ENCODE assay signal across 19 mouse cellular contexts in the genomic region with DNA sequence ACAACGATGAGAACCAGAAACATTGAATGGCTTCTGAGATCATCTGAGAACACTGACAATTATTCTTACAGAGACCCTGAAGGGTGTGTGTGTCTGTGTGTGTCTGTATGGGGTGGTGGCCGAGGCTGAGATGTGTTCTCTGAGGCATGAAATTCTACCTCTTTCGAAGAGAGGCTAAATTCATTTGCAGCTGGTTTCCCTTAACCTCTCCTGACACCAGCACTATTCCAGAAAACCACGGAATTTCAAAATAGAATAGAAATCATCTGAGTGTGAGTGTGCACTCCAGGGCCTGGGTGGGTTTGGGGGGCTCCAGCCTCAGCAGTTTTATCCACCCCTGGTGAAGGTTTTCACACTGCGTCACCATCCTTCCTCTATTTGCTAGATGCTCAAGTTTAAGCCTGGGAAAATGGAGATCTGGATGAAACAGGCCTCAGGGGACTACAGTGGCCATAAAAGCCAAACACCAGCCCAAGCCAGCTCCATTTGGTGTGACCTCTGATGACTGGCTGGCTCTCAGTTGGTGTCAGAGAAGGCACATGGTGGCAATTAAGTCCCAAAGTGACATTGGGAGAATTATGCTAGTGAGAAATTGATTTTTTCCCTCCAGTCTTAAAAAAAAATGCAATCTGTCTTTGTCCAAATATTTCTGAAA. TPM values are rescaled to one million over a fixed set of nuclear protein-coding genes. Genes with fewer than 3 reads are reported as not detected.
A peak's percentile ranks its signal among the peaks of the same experiment; 100 is the strongest.
DNase-seq lines count a peak whose midpoint lies in the region; ATAC-seq lines count a peak whose summit lies in the region.
"Had no signal": no experiment of that assay in that cellular context is flagged by ENCODE, and none has a peak within 500 bp of the region (broad histone marks: within the 10 kb centered on the region; RNA-seq: fewer than 3 reads in every experiment).

No protein-coding gene starts in this region.

- no peak overlapping the region for H3K4me3 ChIP-seq in midbrain, embryonic 10.5 days
- no peak overlapping the region for H3K4me3 ChIP-seq in midbrain, embryonic 13.5 days (replicated peaks)
- H3K4me3 ChIP-seq in embryonic facial prominence, embryonic 12.5 days = no peak overlapping the region
- H3K4me3 ChIP-seq in limb, embryonic 13.5 days = no peak overlapping the region
- H3K4me3 ChIP-seq in forebrain, embryonic 14.5 days (ENCODE audit: low read depth, low read length) = no peak overlapping the region
- H3K4me3 ChIP-seq: erythroblast, embryonic 14.5 days; heart, embryonic 13.5 days; layer of hippocampus, adult 2 months; liver, embryonic 13.5 days; myocyte had no signal

- H3K9ac ChIP-seq in midbrain, embryonic 13.5 days (replicated peaks) = no peak overlapping the region
- H3K9ac ChIP-seq in embryonic facial prominence, embryonic 12.5 days = no peak overlapping the region
- H3K9ac ChIP-seq in limb, embryonic 13.5 days = no peak overlapping the region
- no peak overlapping the region for H3K9ac ChIP-seq in forebrain, embryonic 14.5 days (ENCODE audit: low read length)
- H3K9ac ChIP-seq: heart, embryonic 13.5 days; liver, embryonic 13.5 days had no signal

- no peaks in the 10 kb centered on the region for H3K27me3 ChIP-seq in midbrain, embryonic 10.5 days (ENCODE audit: low read depth, poor library complexity, severe bottlenecking)
- H3K27me3 ChIP-seq in midbrain, embryonic 13.5 days = no peaks in the 10 kb centered on the region
- no peaks in the 10 kb centered on the region for H3K27me3 ChIP-seq in embryonic facial prominence, embryonic 12.5 days
- no peaks in the 10 kb centered on the region for H3K27me3 ChIP-seq in limb, embryonic 13.5 days
- no peaks in the 10 kb centered on the region for H3K27me3 ChIP-seq in forebrain, embryonic 14.5 days (replicated peaks; ENCODE audit: control insufficient read depth, insufficient read depth, low read length)
- H3K27me3 ChIP-seq: CH12.LX; heart, embryonic 13.5 days; liver, embryonic 13.5 days had no signal

- 0 out of 2 replicates have a peak overlapping the region, but pooled peaks have one; percentile 42 for H3K27ac ChIP-seq in midbrain, embryonic 10.5 days (replicated peaks)
- H3K27ac ChIP-seq in midbrain, embryonic 13.5 days = no peak overlapping the region
- H3K27ac ChIP-seq in embryonic facial prominence, embryonic 12.5 days = peak overlapping the region; percentile 24; the same call in 1 of the 2 replicates
- peak overlapping the region; percentile 6; the same call in 1 of the 2 replicates for H3K27ac ChIP-seq in limb, embryonic 13.5 days
- no peak overlapping the region for H3K27ac ChIP-seq in forebrain, embryonic 14.5 days (ENCODE audit: low read depth, low read length)
- H3K27ac ChIP-seq: heart, embryonic 13.5 days; layer of hippocampus, adult 2 months; liver, embryonic 13.5 days had no signal

- no peaks in the 10 kb centered on the region for H3K9me3 ChIP-seq in midbrain, embryonic 10.5 days (replicated peaks)
- no peaks in the 10 kb centered on the region for H3K9me3 ChIP-seq in midbrain, embryonic 13.5 days
- H3K9me3 ChIP-seq in embryonic facial prominence, embryonic 12.5 days = no peaks in the 10 kb centered on the region
- H3K9me3 ChIP-seq in limb, embryonic 13.5 days = no peaks in the 10 kb centered on the region
- H3K9me3 ChIP-seq in forebrain, embryonic 14.5 days (replicated peaks; ENCODE audit: control insufficient read depth, low read length) = no peaks in the 10 kb centered on the region
- H3K9me3 ChIP-seq: heart, embryonic 13.5 days; liver, embryonic 13.5 days had no signal

- WGBS in midbrain, embryonic 10.5 days = 60% methylated on average over 5 of the region's 5 CpGs
- WGBS in midbrain, embryonic 13.5 days = 59% methylated on average over 5 of the region's 5 CpGs
- WGBS in embryonic facial prominence, embryonic 12.5 days = 26% methylated on average over 5 of the region's 5 CpGs
- 22% methylated on average over 5 of the region's 5 CpGs for WGBS in limb, embryonic 13.5 days
- WGBS in forebrain, embryonic 14.5 days = 68% methylated on average over 5 of the region's 5 CpGs

- H3K4me1 ChIP-seq in midbrain, embryonic 10.5 days = peaks cover 15% of the 10 kb centered on the region
- H3K4me1 ChIP-seq in midbrain, embryonic 13.5 days (replicated peaks) = peaks cover 8% of the 10 kb centered on the region
- peaks cover 40% of the 10 kb centered on the region for H3K4me1 ChIP-seq in embryonic facial prominence, embryonic 12.5 days
- H3K4me1 ChIP-seq in limb, embryonic 13.5 days = peaks cover 44% of the 10 kb centered on the region
- H3K4me1 ChIP-seq in forebrain, embryonic 14.5 days (ENCODE audit: control insufficient read depth, insufficient read depth, low read length) = no peaks in the 10 kb centered on the region
- H3K4me1 ChIP-seq: liver, embryonic 13.5 days had no signal

- H3K36me3 ChIP-seq in midbrain, embryonic 10.5 days = no peaks in the 10 kb centered on the region
- no peaks in the 10 kb centered on the region for H3K36me3 ChIP-seq in midbrain, embryonic 13.5 days
- H3K36me3 ChIP-seq in embryonic facial prominence, embryonic 12.5 days = no peaks in the 10 kb centered on the region
- H3K36me3 ChIP-seq in limb, embryonic 13.5 days = peaks cover 7% of the 10 kb centered on the region; the same call in 1 of the 2 replicates
- H3K36me3 ChIP-seq in forebrain, embryonic 14.5 days (ENCODE audit: control insufficient read depth, insufficient read depth, low read length) = no peaks in the 10 kb centered on the region
- H3K36me3 ChIP-seq: liver, embryonic 13.5 days had no signal

- ATAC-seq in midbrain, embryonic 13.5 days = no peak
- no peak for ATAC-seq in embryonic facial prominence, embryonic 12.5 days (ENCODE audit: insufficient number of reproducible peaks, insufficient read depth, low FRiP score, low TSS enrichment)
- no peak for ATAC-seq in limb, embryonic 13.5 days (ENCODE audit: low FRiP score, low read depth)
- ATAC-seq in forebrain, embryonic 14.5 days = no peak
- ATAC-seq: activated CD4-positive, CD25-positive, alpha-beta regulatory T cell, adult 4 months had no signal

- DNase-seq in embryo, embryonic 10 days (ENCODE audit: low spot score) = peak; percentile 65
- DNase-seq in embryo, embryonic 9.5 days (ENCODE audit: extremely low spot score) = no peak
- no peak for DNase-seq in midbrain, embryonic 10.5 days (ENCODE audit: low spot score)
- DNase-seq in forebrain, embryonic 14.5 days (ENCODE audit: low spot score) = no peak
- DNase-seq in left cerebral cortex, adult 9 months (ENCODE audit: low spot score in 2 of 2) = no peak
- DNase-seq: cerebellum, postnatal 25 days; gastrocnemius, postnatal 25 days; liver, embryonic 13.5 days; right cerebral cortex, postnatal 4 days; thymus, adult 18-20 months had no signal

- H3K4me2 ChIP-seq in midbrain, embryonic 13.5 days (replicated peaks) = no peak overlapping the region
- H3K4me2 ChIP-seq in embryonic facial prominence, embryonic 12.5 days (replicated peaks) = no peak overlapping the region
- no peak overlapping the region for H3K4me2 ChIP-seq in limb, embryonic 13.5 days (replicated peaks)
- H3K4me2 ChIP-seq in forebrain, embryonic 14.5 days (ENCODE audit: low read length) = no peak overlapping the region
- H3K4me2 ChIP-seq: heart, embryonic 13.5 days; liver, embryonic 13.5 days had no signal

RNA-seq across cellular contexts. Expression of a gene that starts 56.6 kb away (rescaled TPM):
- polyA plus RNA-seq in midbrain, embryonic 10.5 days (2016; fragmentation: Nextera tagmentation; extraction: Ambion mirVana) = 3.3 and 4.3 TPM in 2 replicates
- polyA plus RNA-seq in midbrain, embryonic 13.5 days (2015; fragmentation: Nextera tagmentation; extraction: Ambion mirVana) = 5.4 and 5.7 TPM in 2 replicates
- polyA plus RNA-seq in embryonic facial prominence, embryonic 12.5 days (2016; fragmentation: Nextera tagmentation; extraction: Ambion mirVana) = 32.0 and 34.3 TPM in 2 replicates
- polyA plus RNA-seq in limb, embryonic 13.5 days (2015; fragmentation: Nextera tagmentation; extraction: Ambion mirVana) = 12.0 and 13.3 TPM in 2 replicates
- 2.7 and 3.8 TPM in 2 replicates for polyA plus RNA-seq in forebrain, embryonic 14.5 days (2014; fragmentation: Nextera tagmentation; extraction: Ambion mirVana)
- polyA plus RNA-seq: activated CD4-positive, CD25-positive, alpha-beta regulatory T cell, adult 4 months; erythroblast, embryonic 14.5 days had no signal

Comparison
In these comparisons a context has a peak if more than half of its experiments do, and no peak if none do; other contexts are left out.
1. H3K27ac ChIP-seq: peak in midbrain, embryonic 10.5 days (single experiment), embryonic facial prominence, embryonic 12.5 days (single experiment) and limb, embryonic 13.5 days (single experiment); none in midbrain, embryonic 13.5 days (single experiment) and forebrain, embryonic 14.5 days (single experiment).